Mouse (Mus musculus): ENCODE results near the gene Cldn7.

Cldn7 gene

GRCm38 (mm10) chr11:69960616-69961015, 4.0 kb upstream of the Cldn7 start:
- peak in 1 of 2 experiments; percentile 63 for DNase-seq

GRCm38 (mm10) chr11:69961841-69962240, 2.7 kb upstream of the Cldn7 start:
- DNase-seq = no peak

- DNase-seq = no peak
Observed at GRCm38 (mm10) chr11:69965271-69966005, 859 bp downstream of the Cldn7 start.

- peak in 1 of 2 experiments; percentile 38 for DNase-seq
Observed at GRCm38 (mm10) chr11:69966006-69966859, 1.7 kb downstream of the Cldn7 start.

- DNase-seq = no peak
Observed at GRCm38 (mm10) chr11:69966860-69967517, 2.4 kb downstream of the Cldn7 start.

GRCm38 (mm10) chr11:69968793-69969192, 4.2 kb downstream of the Cldn7 start:
- no peak for DNase-seq

GRCm38 (mm10) chr11:69970222-69970621, 5.6 kb downstream of the Cldn7 start:
- no peak for DNase-seq

- no peak for DNase-seq
Observed at GRCm38 (mm10) chr11:69970775-69971174, 6.2 kb downstream of the Cldn7 start.

- DNase-seq = no peak
Observed at GRCm38 (mm10) chr11:69974907-69975306, 10.3 kb downstream of the Cldn7 start.

GRCm38 (mm10) chr11:69976271-69976670, 11.7 kb downstream of the Cldn7 start:
- no peak for DNase-seq

- no peak for DNase-seq
Observed at GRCm38 (mm10) chr11:69979827-69980195, 15.2 kb downstream of the Cldn7 start.

- DNase-seq = peak; percentile 99 to 100
Observed at GRCm38 (mm10) chr11:69980196-69981140, 15.9 kb downstream of the Cldn7 start.

GRCm38 (mm10) chr11:69981141-69981762, 16.7 kb downstream of the Cldn7 start, which contains the start of gene Ctdnep1:
Gene Ctdnep1, plus strand, starts transcription at chr11:69981156.
- peak in 1 of 2 experiments; percentile 47 for DNase-seq

GRCm38 (mm10) chr11:69982225-69982624, 17.6 kb downstream of the Cldn7 start, which contains the start of gene Elp5:
Gene Elp5, minus strand, starts transcription at chr11:69982517.
- no peak for DNase-seq

- peak in 1 of 2 experiments; percentile 13 for DNase-seq
Observed at GRCm38 (mm10) chr11:69982877-69983276, 18.3 kb downstream of the Cldn7 start.

- DNase-seq = peak in 1 of 2 experiments; percentile 2
Observed at GRCm38 (mm10) chr11:69983377-69983776, 18.8 kb downstream of the Cldn7 start.

GRCm38 (mm10) chr11:69984431-69984830, 19.9 kb downstream of the Cldn7 start:
- DNase-seq = peak in 1 of 2 experiments; percentile 1

GRCm38 (mm10) chr11:69989949-69990348, 25.4 kb downstream of the Cldn7 start:
- no peak for DNase-seq

GRCm38 (mm10) chr11:69990850-69991691, 26.5 kb downstream of the Cldn7 start, which contains the start of gene Gabarap:
Gene Gabarap, plus strand, starts transcription at chr11:69991143.
- DNase-seq = peak; percentile 98

- DNase-seq = no peak
Observed at GRCm38 (mm10) chr11:69991711-69992110, 27.1 kb downstream of the Cldn7 start.
